Mouse (Mus musculus): ENCODE measurements at regions not wholly inside any gene's neighbourhood (a gene's known extent, or its start where the extent isn't known, plus 50 kb on each side); places are given as distances from the start of the nearest gene placed in this dataset.

GRCm38 (mm10) chr16:50125564-50125963 lies 306.6 kb downstream of the Bbx start:
- no peak for TF ChIP-seq POLR2A (IDR thresholded peaks at IDR 0.05; ENCODE audit: low read depth, low read length)
- no peak for TF ChIP-seq CTCF (conservative IDR thresholded peaks at IDR 0.05; ENCODE audit: insufficient read depth, insufficient read length, low read depth, low read length)
